Mouse (Mus musculus): ENCODE results near the gene Ugcg.

GRCm38 (mm10) chr4:59234451-59235216 lies 45.6 kb downstream of the Ugcg start:
- TF ChIP-seq POLR2A (IDR thresholded peaks at IDR 0.05; ENCODE audit: control insufficient read depth, low read depth, low read length) (no peak), CTCF (IDR thresholded peaks at IDR 0.05; ENCODE audit: control insufficient read depth, insufficient read depth, insufficient replicate concordance, low read depth, low read length) (no peak)
